ENCODE assay signal across 14 mouse cellular contexts in genomic region chr3:94441182-94441581, GRCm38 (mm10). TPM values are rescaled to one million over a fixed set of nuclear protein-coding genes. Genes with fewer than 3 reads are reported as not detected.
DNase-seq lines count a peak whose midpoint lies in the region; ATAC-seq and TF ChIP-seq lines count a peak whose summit lies in the region.
"Had no signal": no experiment of that assay in that cellular context is flagged by ENCODE, and none has a peak within 500 bp of the region (broad histone marks: within the 10 kb centered on the region; RNA-seq: fewer than 3 reads in every experiment).

No protein-coding gene starts in this region.

- no peaks in the 10 kb centered on the region for H3K4me1 ChIP-seq in kidney, adult 2 months (ENCODE audit: control insufficient read depth, insufficient read depth, low read length)
- H3K4me1 ChIP-seq in kidney, embryonic 15.5 days: peaks cover 9% of the 10 kb centered on the region

- 0 out of 2 replicates have a peak, but pooled peaks cover 1% of the 10 kb centered on the region for H3K36me3 ChIP-seq in kidney, adult 2 months (ENCODE audit: control insufficient read depth, insufficient read depth, low read length)
- H3K36me3 ChIP-seq in kidney, embryonic 15.5 days: peaks cover 19% of the 10 kb centered on the region

- no peaks in the 10 kb centered on the region for H3K27me3 ChIP-seq in kidney, adult 2 months (replicated peaks; ENCODE audit: control insufficient read depth, insufficient read depth, low read length)
- H3K27me3 ChIP-seq in kidney, embryonic 15.5 days: peaks cover 8% of the 10 kb centered on the region; the same call in 1 of the 2 replicates

- ATAC-seq in kidney, embryonic 15.5 days (replicated peaks; ENCODE audit: low FRiP score): no peak

- no peak overlapping the region for H3K4me2 ChIP-seq in kidney, embryonic 15.5 days
- H3K4me2 ChIP-seq: liver, embryonic 13.5 days had no signal

- H3K9me3 ChIP-seq in kidney, embryonic 15.5 days (replicated peaks): no peaks in the 10 kb centered on the region
- H3K9me3 ChIP-seq: liver, embryonic 13.5 days had no signal

- H3K27ac ChIP-seq in kidney, adult 2 months (ENCODE audit: insufficient read depth, low read depth, low read length): no peak overlapping the region
- no peak overlapping the region for H3K27ac ChIP-seq in kidney, embryonic 15.5 days
- H3K27ac ChIP-seq: liver, embryonic 13.5 days had no signal

- no peak for TF ChIP-seq POLR2A in kidney, adult 2 months (IDR thresholded peaks at IDR 0.05; ENCODE audit: low read depth, low read length)

- no peak overlapping the region for H3K4me3 ChIP-seq in kidney, adult 2 months (ENCODE audit: insufficient read depth, low read depth, low read length)
- H3K4me3 ChIP-seq in kidney, embryonic 15.5 days (replicated peaks): no peak overlapping the region
- H3K4me3 ChIP-seq: liver, embryonic 13.5 days had no signal

- no peak overlapping the region for H3K9ac ChIP-seq in kidney, embryonic 15.5 days
- H3K9ac ChIP-seq: liver, embryonic 13.5 days had no signal

- WGBS in kidney, adult 2 months: 43% methylated on average over 3 of the region's 3 CpGs
- WGBS in kidney, embryonic 15.5 days: 43% methylated on average over 3 of the region's 3 CpGs

- no peak; the same call in 1 of the 2 replicates for TF ChIP-seq CTCF in kidney, adult 2 months (conservative IDR thresholded peaks at IDR 0.05; ENCODE audit: insufficient read depth, insufficient read length, low read depth, low read length)

- DNase-seq in kidney, adult 2 months: peak; percentile 43
- peak; percentile 33 for DNase-seq in thymus, postnatal 14 days
- DNase-seq in thymus, postnatal 36 days: no peak
- DNase-seq in brain, adult 2 months (ENCODE audit: low read depth, low spot score): peak; percentile 46
- DNase-seq in thymus, postnatal 25 days: peak; percentile 8
- DNase-seq in urinary bladder, postnatal 25 days (ENCODE audit: low spot score): no peak
- no peak for DNase-seq in frontal cortex, postnatal 25 days (ENCODE audit: low spot score in 2 of 2)
- DNase-seq: adrenal gland, postnatal 25 days; gastrocnemius, postnatal 25 days; kidney, postnatal 10 days; liver, embryonic 13.5 days; right cerebral cortex, postnatal 25 days had no signal

RNA-seq across cellular contexts. Expression of gene Mrpl9, which starts 1.9 kb away (rescaled TPM):
- polyA plus RNA-seq in kidney, adult 2 months (2012; rRNA removed): 39.2 and 47.8 TPM in 2 replicates
- polyA plus RNA-seq in kidney, embryonic 15.5 days (2015; fragmentation: Nextera tagmentation; extraction: Ambion mirVana): 68.4 and 70.4 TPM in 2 replicates

RNA-seq across cellular contexts. Expression of gene Oaz3, which starts 2.5 kb away (rescaled TPM):
- 0.25 and 1.0 TPM in 2 replicates for polyA plus RNA-seq in kidney, adult 2 months (2012; rRNA removed)
- 0.45 and 0.84 TPM in 2 replicates for polyA plus RNA-seq in kidney, embryonic 15.5 days (2015; fragmentation: Nextera tagmentation; extraction: Ambion mirVana)
- polyA plus RNA-seq: embryonic facial prominence, embryonic 14.5 days had no signal

RNA-seq across cellular contexts. Expression of gene Tdrkh, which starts 28.1 kb away (rescaled TPM):
- polyA plus RNA-seq in kidney, adult 2 months (2012; rRNA removed): 0.75 and 0.90 TPM in 2 replicates
- polyA plus RNA-seq in kidney, embryonic 15.5 days (2015; fragmentation: Nextera tagmentation; extraction: Ambion mirVana): 12.0 and 15.5 TPM in 2 replicates

RNA-seq across cellular contexts. Expression of gene Celf3, which starts 36.9 kb away (rescaled TPM):
- 1.6 and 2.2 TPM in 2 replicates for polyA plus RNA-seq in kidney, adult 2 months (2012; rRNA removed)
- 2.5 and 5.5 TPM in 2 replicates for polyA plus RNA-seq in kidney, embryonic 15.5 days (2015; fragmentation: Nextera tagmentation; extraction: Ambion mirVana)

RNA-seq across cellular contexts. Expression of gene Riiad1, which starts 39.0 kb away (rescaled TPM):
- 0.39 and 0.47 TPM in 2 replicates for polyA plus RNA-seq in kidney, adult 2 months (2012; rRNA removed)
- 1.2 and 2.3 TPM in 2 replicates for polyA plus RNA-seq in kidney, embryonic 15.5 days (2015; fragmentation: Nextera tagmentation; extraction: Ambion mirVana)
- polyA plus RNA-seq: liver, embryonic 13.5 days had no signal

Comparison
In these comparisons a context has a peak if more than half of its experiments do, and no peak if none do; other contexts are left out.
1. DNase-seq: peak in kidney, adult 2 months (single experiment), thymus, postnatal 14 days (single experiment), brain, adult 2 months (single experiment) and thymus, postnatal 25 days (single experiment); none in thymus, postnatal 36 days (0 of 2), urinary bladder, postnatal 25 days (single experiment) and frontal cortex, postnatal 25 days (0 of 2).